Mouse (Mus musculus): ENCODE results near the gene Gm20532.

DNA sequence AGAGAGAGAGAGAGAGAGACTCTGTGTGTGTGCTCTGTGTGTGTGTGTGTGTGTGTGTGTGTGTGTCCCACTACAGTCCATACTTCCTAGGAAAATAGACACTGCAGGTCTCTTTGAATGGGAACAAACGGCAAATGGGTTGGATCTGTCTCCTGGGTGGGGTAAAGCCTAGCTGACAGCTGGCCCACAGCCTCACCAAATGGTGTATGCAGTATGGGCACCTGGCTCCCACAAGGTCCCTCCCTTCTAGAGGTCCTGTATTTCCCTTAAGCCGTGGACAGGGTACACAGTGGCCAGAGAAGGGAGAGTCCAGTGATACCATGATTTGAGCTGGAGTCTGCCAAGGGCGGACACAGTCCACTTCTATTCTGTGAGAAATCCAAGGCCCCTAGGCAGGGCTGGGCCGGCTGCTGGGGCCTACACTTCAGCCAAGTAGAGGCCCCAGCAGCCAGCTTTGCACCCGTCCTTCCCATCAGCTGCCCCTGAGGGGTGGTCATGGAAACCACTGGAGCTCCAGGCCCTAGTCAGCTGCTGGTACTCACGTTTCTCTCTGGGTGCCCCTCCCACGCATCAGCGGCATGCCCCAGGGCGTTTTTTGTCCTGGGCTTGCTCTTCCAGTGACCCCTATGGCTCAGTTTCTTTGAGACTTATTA is 45.1 kb upstream of the Gm20532 start:
- TF ChIP-seq ZC3H11A (IDR thresholded peaks at IDR 0.05; ENCODE audit: low read depth, low read length): no peak
- TF ChIP-seq CTCF (IDR thresholded peaks at IDR 0.05 in 2 of 3, conservative IDR thresholded peaks at IDR 0.05 in 1 of 3; ENCODE audit: control insufficient read depth in 1 of 3, insufficient read depth in 1 of 3, low read depth in 2 of 3, low read length in 3 of 3, poor library complexity in 1 of 3, severe bottlenecking in 1 of 3): no peak
- TF ChIP-seq MAFK (IDR thresholded peaks at IDR 0.05; ENCODE audit: borderline replicate concordance, low read depth, low read length): no peak
- no peak for TF ChIP-seq EP300 (IDR thresholded peaks at IDR 0.05; ENCODE audit: low read depth in 1 of 2, low read length in 2 of 2)
- TF ChIP-seq POLR2A (IDR thresholded peaks at IDR 0.05; ENCODE audit: control insufficient read depth in 1 of 2, insufficient read depth in 1 of 2, low read depth in 1 of 2, low read length in 2 of 2, poor library complexity in 1 of 2): no peak
- no peak for TF ChIP-seq GABPA (IDR thresholded peaks at IDR 0.05; ENCODE audit: low read depth, low read length)
- no peak for TF ChIP-seq ETS1 (IDR thresholded peaks at IDR 0.05; ENCODE audit: low read depth, low read length)
- TF ChIP-seq MEF2A (IDR thresholded peaks at IDR 0.05; ENCODE audit: extremely low read depth, insufficient replicate concordance, low read depth, low read length, poor library complexity, severe bottlenecking): no peak
- TF ChIP-seq USF1 (IDR thresholded peaks at IDR 0.05; ENCODE audit: low read depth, low read length): no peak
- TF ChIP-seq GATA1 (IDR thresholded peaks at IDR 0.05; ENCODE audit: low read depth, low read length): no peak
- no peak for TF ChIP-seq MAX (IDR thresholded peaks at IDR 0.05; ENCODE audit: low read length)
- no peak for TF ChIP-seq CHD2 (IDR thresholded peaks at IDR 0.05; ENCODE audit: low read length)
- TF ChIP-seq MYC (IDR thresholded peaks at IDR 0.05; ENCODE audit: low read depth, low read length): no peak
- TF ChIP-seq TAL1 (IDR thresholded peaks at IDR 0.05; ENCODE audit: low read length): no peak
